Mouse (Mus musculus): ENCODE results near the gene Lef1.

Lef1 gene

GRCm38 (mm10) chr3:131107301-131108093 is 2.8 kb upstream of the Lef1 start:
- no peak for DNase-seq (ENCODE audit: low read depth, low spot score)

- DNase-seq (ENCODE audit: low read depth, low spot score), result no peak
Observed at GRCm38 (mm10) chr3:131108094-131108653, 2.1 kb upstream of the Lef1 start.

GRCm38 (mm10) chr3:131109066-131109685 is 1.1 kb upstream of the Lef1 start:
- DNase-seq (ENCODE audit: low read depth, low spot score), result no peak

- DNase-seq (ENCODE audit: low read depth, low spot score), result no peak
Observed at GRCm38 (mm10) chr3:131109686-131110070, 593 bp upstream of the Lef1 start.

- DNase-seq (ENCODE audit: low read depth, low spot score), result no peak
Observed at GRCm38 (mm10) chr3:131111151-131111850, 1.0 kb downstream of the Lef1 start.

- no peak for DNase-seq (ENCODE audit: low read depth, low spot score)
Observed at GRCm38 (mm10) chr3:131111851-131112572, 1.7 kb downstream of the Lef1 start.

GRCm38 (mm10) chr3:131112573-131112955 is 2.3 kb downstream of the Lef1 start:
- DNase-seq (ENCODE audit: low read depth, low spot score), result no peak

- DNase-seq (ENCODE audit: low read depth, low spot score), result no peak
Observed at GRCm38 (mm10) chr3:131113029-131113428, 2.8 kb downstream of the Lef1 start.

- DNase-seq (ENCODE audit: low read depth, low spot score), result no peak
Observed at GRCm38 (mm10) chr3:131116116-131116515, 5.8 kb downstream of the Lef1 start.

- DNase-seq (ENCODE audit: low read depth, low spot score), result no peak
Observed at GRCm38 (mm10) chr3:131117352-131117751, 7.1 kb downstream of the Lef1 start.

GRCm38 (mm10) chr3:131117883-131118282 is 7.6 kb downstream of the Lef1 start:
- no peak for DNase-seq (ENCODE audit: low read depth, low spot score)

- DNase-seq (ENCODE audit: low read depth, low spot score), result no peak
Observed at GRCm38 (mm10) chr3:131119435-131119834, 9.2 kb downstream of the Lef1 start.

GRCm38 (mm10) chr3:131123501-131123900 is 13.2 kb downstream of the Lef1 start:
- no peak for DNase-seq (ENCODE audit: low read depth, low spot score)

- no peak for DNase-seq (ENCODE audit: low read depth, low spot score)
Observed at GRCm38 (mm10) chr3:131125873-131126272, 15.6 kb downstream of the Lef1 start.

- DNase-seq (ENCODE audit: low read depth, low spot score), result no peak
Observed at GRCm38 (mm10) chr3:131126438-131126837, 16.2 kb downstream of the Lef1 start.

GRCm38 (mm10) chr3:131134003-131134402 is 23.7 kb downstream of the Lef1 start:
- DNase-seq (ENCODE audit: low read depth, low spot score), result no peak

- DNase-seq (ENCODE audit: low read depth, low spot score), result no peak
Observed at GRCm38 (mm10) chr3:131135434-131135833, 25.2 kb downstream of the Lef1 start.

GRCm38 (mm10) chr3:131136455-131136854 is 26.2 kb downstream of the Lef1 start:
- no peak for DNase-seq (ENCODE audit: low read depth, low spot score)

GRCm38 (mm10) chr3:131137119-131137781 is 27.0 kb downstream of the Lef1 start:
- DNase-seq (ENCODE audit: low read depth, low spot score), result peak; percentile 37

- no peak for DNase-seq (ENCODE audit: low read depth, low spot score)
Observed at GRCm38 (mm10) chr3:131138224-131138623, 28.0 kb downstream of the Lef1 start.

GRCm38 (mm10) chr3:131138797-131139196 is 28.5 kb downstream of the Lef1 start:
- DNase-seq (ENCODE audit: low read depth, low spot score), result no peak
